Mouse (Mus musculus): ENCODE measurements around the gene Gpc1. TPM values are rescaled to one million over a fixed set of nuclear protein-coding genes. Genes with fewer than 3 reads are reported as not detected.

Gene Gpc1
- polyA plus RNA-seq, 1 experiment from 2014 or later = 71.4 TPM

DNA sequence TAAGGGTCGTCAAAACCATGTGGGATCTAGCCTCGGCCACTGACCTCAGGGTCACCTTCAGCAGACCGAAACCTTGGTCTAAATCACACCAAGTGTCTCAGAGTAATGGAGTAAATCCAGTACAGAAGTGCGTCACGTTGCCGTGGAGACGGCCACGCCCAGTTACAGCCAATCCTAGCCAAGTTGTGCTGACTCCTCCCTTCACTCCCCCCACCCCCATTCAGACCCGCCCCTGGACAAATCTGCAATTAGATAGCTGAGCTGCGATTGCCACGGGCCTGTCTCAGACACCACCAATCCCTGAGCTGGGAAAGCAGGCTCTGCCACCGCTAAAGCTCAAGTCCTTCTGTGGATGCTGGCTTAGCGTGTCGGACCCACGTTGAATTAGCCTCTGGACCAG lies 71.3 kb downstream of the Gpc1 start, which contains the start of gene Ankmy1:
Ankmy1 (minus strand) TSS at position 121 of the 400 bp plus-strand sequence.
- peak within 1 kb of the TSS; percentile 31; the same call in 1 of the 2 replicates for H3K9ac ChIP-seq
- no peak within 1 kb of the TSS for H3K27ac ChIP-seq
- no peaks in the 10 kb centered on the region for H3K9me3 ChIP-seq
- 2% methylated on average over 15 of the region's 15 CpGs for WGBS
- peak; percentile 37 for ATAC-seq (ENCODE audit: low FRiP score, low read depth)
- peaks cover 19% of the 10 kb centered on the region for H3K4me1 ChIP-seq
- peaks cover 11% of the 10 kb centered on the region for H3K27me3 ChIP-seq
- no peaks in the 10 kb centered on the region for H3K36me3 ChIP-seq
- H3K4me3 ChIP-seq = peak within 1 kb of the TSS; percentile 27; the same call in 1 of the 2 replicates
- peak within 1 kb of the TSS; percentile 59 for H3K4me2 ChIP-seq (replicated peaks)

DNA sequence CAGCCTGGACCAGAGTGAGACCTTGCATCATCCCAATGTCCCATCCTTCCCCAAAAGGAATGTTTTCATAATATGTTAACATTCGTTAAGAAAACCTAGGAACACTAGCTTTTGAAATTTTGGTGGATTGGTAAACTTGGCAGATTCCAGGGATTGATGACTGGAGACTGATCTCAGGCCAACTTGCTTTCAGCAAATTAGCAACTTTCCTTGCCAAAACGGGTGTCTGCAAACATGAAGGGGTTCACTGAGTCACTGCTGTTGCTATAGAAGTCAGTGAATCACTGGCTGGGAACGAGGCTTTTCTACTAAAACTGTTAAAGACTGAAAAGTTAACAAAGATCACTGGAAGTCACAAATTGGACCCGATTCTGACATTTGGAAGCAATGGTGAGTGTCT lies 72.2 kb downstream of the Gpc1 start:
- Histone ChIP-seq H3K27me3 (peaks cover 8% of the 10 kb centered on the region), H3K9ac (no peak overlapping the region)
- 74% methylated on average over 4 of the region's 4 CpGs for WGBS

DNA sequence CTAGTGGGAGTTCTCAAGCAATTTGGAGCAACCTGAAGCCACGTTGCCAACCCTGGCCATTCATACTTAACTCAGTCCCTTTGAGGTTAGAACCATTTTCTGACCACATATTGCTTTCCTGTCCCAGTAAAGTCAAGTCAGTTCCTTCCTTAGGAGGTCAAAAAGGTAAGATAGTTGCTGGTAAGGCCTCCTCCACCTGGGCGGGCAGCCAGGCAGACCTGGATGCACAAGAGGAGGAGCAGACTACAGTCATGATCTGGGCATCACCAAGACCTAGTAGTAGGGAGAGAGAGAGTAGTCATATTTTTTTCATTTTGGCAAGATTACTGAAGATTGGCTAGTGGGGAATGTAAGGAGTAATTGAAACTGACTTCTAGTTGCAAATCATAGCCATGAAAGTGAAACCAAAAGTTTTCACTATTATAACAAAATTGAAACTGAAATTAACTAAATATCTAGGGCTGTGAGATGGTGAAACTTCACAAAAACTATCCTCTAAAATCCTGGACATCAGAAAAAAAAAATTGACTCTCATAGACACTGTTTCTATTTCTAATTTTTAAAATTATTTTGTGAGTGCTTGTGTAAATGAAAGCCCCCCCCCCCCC lies 74.4 kb downstream of the Gpc1 start:
- Histone ChIP-seq H3K9me3 (no peaks in the 10 kb centered on the region), H3K4me1 (peaks cover 39% of the 10 kb centered on the region), H3K27me3 (0 out of 2 replicates have a peak, but pooled peaks cover 2% of the 10 kb centered on the region), H3K4me2 (replicated peaks) (no peak overlapping the region), H3K4me3 (no peak overlapping the region), H3K9ac (no peak overlapping the region), H3K27ac (no peak overlapping the region), H3K36me3 (no peaks in the 10 kb centered on the region)
- whole genome bisulfite sequencing = 91% methylated on average over 2 of the region's 2 CpGs
- ATAC-seq (ENCODE audit: low FRiP score, low read depth) = no peak

More for the DNA sequence above, 72.2 kb downstream of the Gpc1 start:
- no peak overlapping the region for H3K4me2 ChIP-seq (replicated peaks)
- H3K36me3 ChIP-seq = no peaks in the 10 kb centered on the region
- no peak overlapping the region for H3K4me3 ChIP-seq
- ATAC-seq (ENCODE audit: low FRiP score, low read depth) = no peak
- no peak overlapping the region for H3K27ac ChIP-seq
- H3K9me3 ChIP-seq = no peaks in the 10 kb centered on the region
- H3K4me1 ChIP-seq = peaks cover 23% of the 10 kb centered on the region

DNA sequence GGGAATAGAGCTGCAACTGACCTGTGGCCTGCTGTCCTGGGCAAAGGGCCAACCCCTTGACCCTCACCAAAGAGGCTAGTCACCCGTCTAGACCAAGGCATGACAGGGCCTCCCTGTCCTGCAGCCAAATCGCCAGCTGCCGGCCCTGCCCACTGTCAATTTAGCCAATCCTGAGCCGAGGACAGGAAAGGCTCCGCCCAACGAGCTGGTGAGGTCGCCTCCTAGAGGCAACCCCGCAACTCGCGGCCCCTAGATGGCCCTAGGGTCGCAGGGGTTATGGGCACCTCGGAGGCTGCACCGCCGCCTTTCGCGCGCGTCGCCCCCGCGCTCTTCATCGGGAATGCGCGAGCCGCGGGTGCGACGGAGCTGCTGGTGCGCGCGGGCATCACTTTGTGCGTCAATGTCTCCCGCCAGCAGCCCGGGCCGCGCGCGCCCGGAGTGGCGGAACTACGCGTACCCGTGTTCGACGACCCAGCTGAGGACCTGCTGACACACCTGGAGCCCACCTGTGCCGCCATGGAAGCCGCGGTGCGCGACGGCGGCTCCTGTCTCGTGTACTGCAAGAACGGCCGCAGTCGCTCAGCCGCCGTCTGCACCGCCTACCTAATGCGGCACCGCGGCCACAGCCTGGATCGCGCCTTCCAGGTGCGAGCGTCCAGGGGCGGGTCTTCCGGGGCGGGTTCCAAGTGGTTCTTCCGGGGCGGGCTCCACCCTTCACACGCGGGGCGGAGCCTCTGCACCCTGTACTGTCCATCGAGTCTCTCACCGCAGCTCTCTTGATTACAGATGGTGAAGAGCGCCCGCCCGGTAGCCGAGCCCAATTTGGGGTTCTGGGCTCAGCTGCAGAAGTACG lies 75.6 kb downstream of the Gpc1 start, which contains the start of gene Dusp28:
Dusp28 (plus strand) TSS at position 203 of the 853 bp plus-strand sequence.
- under 1% methylated on average over 81 of the region's 81 CpGs for WGBS
- no peaks in the 10 kb centered on the region for H3K9me3 ChIP-seq
- peaks cover 47% of the 10 kb centered on the region for H3K4me1 ChIP-seq
- H3K4me2 ChIP-seq (replicated peaks) = peak within 1 kb of the TSS; percentile 80
- H3K27me3 ChIP-seq = 0 out of 2 replicates have a peak, but pooled peaks cover 2% of the 10 kb centered on the region
- H3K27ac ChIP-seq = peak within 1 kb of the TSS; percentile 90
- H3K36me3 ChIP-seq = no peaks in the 10 kb centered on the region
- peak; percentile 89 for ATAC-seq (ENCODE audit: low FRiP score, low read depth)
- peak within 1 kb of the TSS; percentile 79 for H3K9ac ChIP-seq
- H3K4me3 ChIP-seq = peak within 1 kb of the TSS; percentile 69

DNA sequence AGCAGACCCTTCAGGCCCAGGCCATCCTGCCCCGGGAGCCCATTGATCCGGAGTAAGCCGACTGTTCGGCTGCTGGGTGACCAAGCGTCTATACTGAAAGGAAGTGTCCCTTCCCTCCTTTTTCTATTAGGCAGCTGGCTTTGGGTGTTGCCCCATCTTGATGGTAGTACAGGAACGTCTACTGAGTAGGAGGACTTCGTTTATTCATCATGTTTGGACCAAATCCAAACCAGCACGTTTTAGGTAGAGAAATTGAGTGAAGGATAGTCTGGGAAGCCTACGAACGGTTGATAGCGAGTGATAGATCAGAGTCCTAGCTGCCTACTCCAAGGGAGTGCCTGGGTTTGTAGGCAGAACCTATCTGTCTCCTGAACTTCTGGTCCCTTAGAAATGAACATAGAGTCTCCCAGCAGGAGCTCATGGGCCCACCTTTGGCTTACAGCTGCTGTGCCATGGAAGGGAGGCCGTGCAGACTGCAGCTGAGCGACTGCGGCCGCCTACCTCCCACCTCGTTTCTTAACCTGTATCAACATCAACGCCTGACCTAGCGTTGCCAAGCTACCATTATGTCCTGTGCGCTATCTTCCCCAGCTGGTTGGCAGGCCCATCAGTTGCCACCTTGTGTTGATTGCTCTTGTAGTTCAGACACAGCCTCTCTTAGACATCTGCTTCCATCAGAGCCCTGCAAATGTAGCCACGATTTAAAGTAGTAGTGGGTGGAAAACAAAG lies 76.4 kb downstream of the Gpc1 start:
- Histone ChIP-seq H3K27me3 (0 out of 2 replicates have a peak, but pooled peaks cover 2% of the 10 kb centered on the region), H3K36me3 (no peaks in the 10 kb centered on the region), H3K4me3 (peak overlapping the region; percentile 69), H3K9ac (peak overlapping the region; percentile 79), H3K27ac (peak overlapping the region; percentile 90), H3K4me1 (peaks cover 51% of the 10 kb centered on the region), H3K9me3 (no peaks in the 10 kb centered on the region), H3K4me2 (replicated peaks) (peak overlapping the region; percentile 80)
- ATAC-seq (ENCODE audit: low FRiP score, low read depth) = no peak
- 48% methylated on average over 20 of the region's 20 CpGs for WGBS

DNA sequence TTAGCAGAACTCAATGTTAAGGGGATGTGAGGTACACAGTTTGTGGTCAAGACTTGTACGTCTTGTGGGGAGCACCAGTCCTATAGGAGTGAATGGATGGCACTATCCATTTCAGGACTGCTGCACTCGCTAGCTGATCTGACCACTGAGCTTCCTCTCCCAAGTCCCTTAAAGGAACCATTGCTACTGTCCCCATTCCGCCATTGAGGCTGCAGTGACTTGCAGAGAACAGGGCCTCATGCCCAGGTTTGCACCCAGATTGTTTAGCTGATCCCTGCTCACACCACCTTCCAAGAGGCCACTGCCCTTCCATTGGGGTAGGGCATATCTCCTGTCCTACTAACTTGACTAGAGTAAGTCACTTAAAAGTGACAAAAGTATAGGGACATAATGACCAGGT lies 77.2 kb downstream of the Gpc1 start:
- H3K9me3 ChIP-seq = no peaks in the 10 kb centered on the region
- H3K36me3 ChIP-seq = no peaks in the 10 kb centered on the region
- H3K9ac ChIP-seq = no peak overlapping the region
- H3K4me3 ChIP-seq = no peak overlapping the region
- H3K27me3 ChIP-seq = 0 out of 2 replicates have a peak, but pooled peaks cover 2% of the 10 kb centered on the region
- H3K27ac ChIP-seq = no peak overlapping the region
- H3K4me2 ChIP-seq (replicated peaks) = 0 out of 2 replicates have a peak overlapping the region, but pooled peaks have one; percentile 3
- WGBS = 92% methylated on average over 3 of the region's 3 CpGs
- peaks cover 47% of the 10 kb centered on the region for H3K4me1 ChIP-seq
- ATAC-seq (ENCODE audit: low FRiP score, low read depth) = no peak

DNA sequence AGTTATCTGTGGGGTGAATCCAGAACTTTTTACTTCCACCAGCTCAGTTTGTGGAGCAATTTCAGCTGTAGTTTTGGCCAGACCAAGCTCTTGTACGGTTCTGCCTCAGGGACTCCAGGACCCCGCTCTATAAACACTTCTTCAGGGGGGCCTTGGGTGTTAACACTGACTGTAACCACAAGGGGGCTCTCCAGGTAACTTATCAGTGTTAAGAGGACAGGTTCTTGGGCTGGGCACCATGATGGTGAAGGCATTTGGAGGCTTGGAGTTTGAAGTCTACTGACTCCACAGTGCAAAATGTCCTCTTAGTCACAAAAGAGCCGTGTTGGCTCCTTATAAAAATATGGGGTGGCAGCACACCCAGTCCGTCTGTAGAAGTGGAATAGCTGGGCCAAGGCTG lies 77.6 kb downstream of the Gpc1 start:
- peaks cover 47% of the 10 kb centered on the region for H3K4me1 ChIP-seq
- no peaks in the 10 kb centered on the region for H3K9me3 ChIP-seq
- no peak overlapping the region for H3K9ac ChIP-seq
- 60% methylated on average over 4 of the region's 4 CpGs for WGBS
- no peak for ATAC-seq (ENCODE audit: low FRiP score, low read depth)
- no peak overlapping the region for H3K4me2 ChIP-seq (replicated peaks)
- H3K27ac ChIP-seq = no peak overlapping the region
- H3K27me3 ChIP-seq = 0 out of 2 replicates have a peak, but pooled peaks cover 2% of the 10 kb centered on the region
- H3K4me3 ChIP-seq = no peak overlapping the region
- peaks cover 3% of the 10 kb centered on the region; the same call in 1 of the 2 replicates for H3K36me3 ChIP-seq

MicroRNAs within 50 kb of the gene (microRNA counts, 519-probe panel; counts per million panel counts)
- 3,851 counts per million, percentile 73 among the panel's probes with 10 or more counts for microRNA mmu-miR-149

Small RNA genes lying within 50 kb of the gene (microRNA-seq; reads per million reads assigned to microRNA genes)
- gene Mir149 = 6,238 reads per million, percentile 92 among the genes with 10 or more reads in this experiment

Other genes with a start within 250 kb of the Gpc1 start
- not detected in 2 replicates for gene Olfr1412, start 245.9 kb upstream of the Gpc1 start, polyA plus RNA-seq (2015; fragmentation: Nextera tagmentation; extraction: Ambion mirVana)
- not detected in 2 replicates for gene Olfr1411, start 237.2 kb upstream of the Gpc1 start, polyA plus RNA-seq (2015; fragmentation: Nextera tagmentation; extraction: Ambion mirVana)
- not detected in 2 replicates for gene Olfr1410, start 225.9 kb upstream of the Gpc1 start, polyA plus RNA-seq (2015; fragmentation: Nextera tagmentation; extraction: Ambion mirVana)
- not detected in 2 replicates for gene Olfr12, start 213.9 kb upstream of the Gpc1 start, polyA plus RNA-seq (2015; fragmentation: Nextera tagmentation; extraction: Ambion mirVana)
- 386 and 414 TPM in 2 replicates for gene Cops9, start 189.7 kb upstream of the Gpc1 start, polyA plus RNA-seq (2015; fragmentation: Nextera tagmentation; extraction: Ambion mirVana)
- gene Otos, start 182.8 kb upstream of the Gpc1 start, polyA plus RNA-seq (2015; fragmentation: Nextera tagmentation; extraction: Ambion mirVana) = not detected in 2 replicates
- 0.36 and 0.43 TPM in 2 replicates for gene Ankmy1, start 71.3 kb downstream of the Gpc1 start, polyA plus RNA-seq (2015; fragmentation: Nextera tagmentation; extraction: Ambion mirVana)
- 11.9 and 12.4 TPM in 2 replicates for gene Dusp28, start 75.3 kb downstream of the Gpc1 start, polyA plus RNA-seq (2015; fragmentation: Nextera tagmentation; extraction: Ambion mirVana)
- gene Rnpepl1, start 79.1 kb downstream of the Gpc1 start, polyA plus RNA-seq (2015; fragmentation: Nextera tagmentation; extraction: Ambion mirVana) = 33.3 and 33.4 TPM in 2 replicates
- gene Capn10, start 102.7 kb downstream of the Gpc1 start, polyA plus RNA-seq (2015; fragmentation: Nextera tagmentation; extraction: Ambion mirVana) = 32.3 and 35.2 TPM in 2 replicates
- gene Gpr35, start 119.2 kb downstream of the Gpc1 start, polyA plus RNA-seq (2015; fragmentation: Nextera tagmentation; extraction: Ambion mirVana) = 0.20 and 0.56 TPM in 2 replicates
- not detected in 2 replicates for gene Aqp12, start 174.7 kb downstream of the Gpc1 start, polyA plus RNA-seq (2015; fragmentation: Nextera tagmentation; extraction: Ambion mirVana)

All from limb, embryonic 13.5 days (tissue).